Mouse (Mus musculus) testis, adult 10 weeks (tissue): ENCODE measurements around the gene Acta1. TPM values are rescaled to one million over a fixed set of nuclear protein-coding genes. Genes with fewer than 3 reads are reported as not detected.

ENCODE experiments used
- polyA plus RNA-seq: library from polyadenylated mRNA; stranded (reverse); fragments of 350-450 nt; fragmentation: Illumina TruSeq; extraction: RNeasy Lipid Tissue Mini Kit (QIAGEN cat#74804); gene quantifications from one replicate; pipeline ENCODE4 v1.2.3, GENCODE M21; 2014; ENCODE audit warnings: low read depth, low replicate concordance

The Acta1 gene
- not detected for polyA plus RNA-seq

DNA sequence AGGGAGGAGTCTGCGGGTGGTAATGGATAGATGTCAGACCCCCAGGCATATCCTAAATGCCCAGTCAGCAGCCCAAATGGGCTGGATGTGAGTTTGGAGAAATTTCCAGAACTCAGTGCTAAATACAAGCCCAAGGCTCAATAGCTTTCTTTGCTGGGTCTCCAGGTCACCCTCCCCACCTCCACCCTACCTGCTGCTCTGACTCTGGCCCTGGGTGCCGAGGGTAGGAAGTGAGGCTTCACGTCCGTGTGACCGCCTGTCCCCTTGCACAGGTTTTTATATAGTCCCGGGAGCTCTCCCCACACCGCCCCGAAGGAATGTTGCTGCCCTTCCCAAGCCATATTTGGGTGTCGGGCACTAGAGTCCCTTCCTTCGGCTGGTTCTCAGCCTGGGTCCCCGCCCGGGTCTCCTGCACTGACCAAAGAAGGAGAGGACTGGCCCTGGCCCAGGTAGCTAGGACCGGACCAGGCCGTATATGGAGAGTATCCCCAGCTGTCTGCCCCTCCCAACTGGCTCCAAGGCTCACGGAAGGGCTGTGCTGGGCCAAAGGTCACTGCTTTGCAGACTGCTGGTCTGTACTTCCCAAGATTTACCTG, at the start of gene Acta1:
TSS of gene Acta1 (minus strand) at position 250 of the 596 bp plus-strand sequence.

DNA sequence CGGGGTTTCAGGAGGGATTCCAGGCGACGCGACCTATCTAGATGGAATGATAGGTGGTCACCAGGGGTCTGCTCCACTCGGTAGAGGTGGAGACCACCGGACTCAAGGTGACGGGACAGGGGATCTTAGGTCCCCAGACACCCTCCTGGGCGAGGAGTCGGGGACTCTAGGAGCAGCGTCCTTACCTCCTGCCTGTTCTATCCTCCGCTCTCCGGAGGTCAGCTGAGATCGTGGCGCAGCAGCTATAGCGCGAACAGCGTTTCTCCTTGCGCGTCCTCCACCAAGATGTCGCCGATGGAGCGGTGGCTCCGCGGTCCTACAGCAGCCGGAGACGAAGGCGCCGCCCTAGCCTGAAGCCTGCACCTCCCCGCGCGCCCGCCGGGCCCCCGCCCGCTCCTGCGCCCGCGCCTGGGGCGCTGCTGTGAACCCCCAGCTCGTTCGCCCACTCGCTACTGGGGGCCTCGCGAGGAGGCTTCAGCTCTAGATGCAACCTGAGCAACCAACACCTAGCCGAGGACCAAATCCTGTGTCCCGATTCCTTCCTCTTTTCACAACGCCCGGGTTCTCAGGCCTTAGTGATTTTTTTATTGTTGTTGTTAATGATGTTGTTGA, 34.8 kb downstream of the Acta1 start, which contains the start of gene Ccsap:
TSS of gene Ccsap (minus strand) at position 562 of the 612 bp plus-strand sequence.

Other genes with a start within 250 kb of the Acta1 start
- 9.1 TPM for gene Rhou, start 240.8 kb downstream of the Acta1 start, polyA plus RNA-seq
- 2.2 TPM for gene Rab4a, start 88.8 kb downstream of the Acta1 start, polyA plus RNA-seq
- 6.4 TPM for gene Ccsap, start 34.5 kb downstream of the Acta1 start, polyA plus RNA-seq
- gene Nup133, start 54.5 kb upstream of the Acta1 start, polyA plus RNA-seq = 20.5 TPM
- gene Abcb10, start 88.4 kb upstream of the Acta1 start, polyA plus RNA-seq = 2.5 TPM
- 10.3 TPM for gene Taf5l, start 126.6 kb upstream of the Acta1 start, polyA plus RNA-seq
- gene Urb2, start 126.8 kb upstream of the Acta1 start, polyA plus RNA-seq = 34.1 TPM